Mouse (Mus musculus): Measurements from ENCODE around the gene Crabp2.

Crabp2 gene

GRCm38 (mm10) chr3:87985505-87986320, 37.2 kb downstream of the Crabp2 start:
- no peak for DNase-seq (ENCODE audit: low spot score)

DNA sequence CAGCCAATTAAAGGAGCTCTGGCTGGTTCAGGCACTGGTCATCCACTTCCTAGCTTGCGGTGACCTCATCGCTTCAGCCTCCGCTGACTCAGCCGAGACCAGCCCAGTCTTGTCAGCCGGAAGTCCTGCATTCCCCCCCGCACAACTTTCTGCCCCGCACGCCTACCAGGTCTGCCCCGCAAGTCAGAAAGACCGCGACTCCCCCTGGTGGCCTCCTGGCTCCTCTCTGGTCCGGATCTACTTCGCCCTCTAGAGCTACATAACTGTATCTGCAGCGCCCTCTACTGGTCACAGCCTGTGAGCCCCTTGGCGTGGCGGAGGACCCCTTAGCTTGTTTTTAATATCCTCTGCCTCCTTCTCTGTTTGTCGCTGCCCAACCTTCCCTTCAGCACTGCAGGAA, 38.4 kb downstream of the Crabp2 start:
- peak; percentile 90 for DNase-seq (ENCODE audit: low spot score)

DNA sequence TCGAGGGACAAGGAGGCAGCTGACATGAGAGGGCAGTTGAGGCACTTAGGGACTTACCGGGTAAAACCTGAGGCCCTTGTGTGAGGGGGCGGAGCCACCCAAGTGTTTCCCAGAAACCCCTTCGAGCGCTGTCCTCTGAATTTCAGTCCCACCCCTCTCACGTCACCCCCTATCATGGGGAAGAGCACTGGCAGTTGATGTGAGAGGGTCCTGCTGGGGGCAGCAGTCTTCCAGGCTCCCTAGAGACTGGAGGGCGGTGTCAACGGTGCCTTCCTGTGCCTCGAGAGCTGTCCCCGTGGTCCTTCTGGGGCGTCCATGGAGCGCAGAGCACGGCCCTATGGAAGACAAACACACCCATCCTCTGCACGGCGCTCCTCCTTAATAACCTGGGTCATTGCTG, 39.2 kb downstream of the Crabp2 start:
- DNase-seq (ENCODE audit: low spot score): peak; percentile 32

DNA sequence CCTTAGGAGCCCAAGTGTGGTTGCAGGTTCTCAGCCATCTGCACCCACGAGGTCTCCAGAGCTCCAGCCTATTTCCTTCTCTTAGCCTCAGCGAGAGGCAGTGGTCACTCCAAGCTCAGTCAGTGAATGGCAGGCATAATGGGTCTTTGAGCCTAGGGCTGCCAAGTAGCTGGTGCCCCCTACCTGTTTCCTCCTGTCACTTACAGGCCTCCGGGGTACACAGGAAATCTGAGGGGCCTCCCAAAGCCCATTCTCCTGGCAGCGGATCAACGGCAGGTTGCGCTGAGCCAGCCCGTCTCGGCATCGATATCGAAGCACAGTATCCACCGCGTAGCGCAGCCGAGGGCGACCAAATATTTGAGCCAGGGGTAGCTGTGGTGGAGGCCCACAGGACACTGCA, 39.6 kb downstream of the Crabp2 start:
- no peak for DNase-seq (ENCODE audit: low spot score)

- no peak for DNase-seq (ENCODE audit: low spot score)
These were observed 41.5 kb downstream of the Crabp2 start for GRCm38 (mm10) chr3:87989935-87990334.

- DNase-seq (ENCODE audit: low spot score): no peak
These were observed 45.0 kb downstream of the Crabp2 start for GRCm38 (mm10) chr3:87993436-87993835.

GRCm38 (mm10) chr3:87995331-87995730, 46.9 kb downstream of the Crabp2 start:
- DNase-seq (ENCODE audit: low spot score): no peak

GRCm38 (mm10) chr3:87996401-87996800, 47.9 kb downstream of the Crabp2 start:
- no peak for DNase-seq (ENCODE audit: low spot score)

DNA sequence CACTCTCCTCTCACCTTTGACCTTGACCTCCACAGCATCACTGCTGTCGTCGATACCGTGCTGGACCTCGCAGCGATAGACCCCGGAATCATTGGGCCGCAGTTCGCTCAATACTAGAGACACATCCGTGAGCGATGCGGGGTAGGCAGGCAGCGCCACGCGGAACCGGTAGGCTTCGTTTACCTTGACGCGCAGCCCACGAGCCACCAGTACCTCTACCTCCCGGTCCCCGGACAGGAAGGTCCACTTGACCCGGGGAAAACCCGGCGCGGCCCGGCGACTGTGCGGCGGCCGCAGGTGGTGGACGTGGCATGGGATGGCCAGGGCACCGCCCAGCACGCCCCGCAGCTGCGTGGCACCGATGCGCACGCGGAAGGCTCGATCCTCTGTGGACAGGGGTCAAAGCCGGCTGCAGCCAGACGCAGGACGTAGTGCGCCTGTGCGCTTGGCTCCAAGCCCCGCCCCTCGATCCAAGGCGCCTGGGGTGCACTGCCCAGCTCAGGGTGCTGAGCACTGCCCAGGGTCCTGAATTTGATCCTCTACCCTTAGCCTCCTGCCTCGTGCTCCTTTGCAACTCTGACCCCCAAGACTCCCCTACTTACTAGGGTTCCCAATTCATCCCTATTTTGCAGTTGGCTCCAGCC, 48.6 kb downstream of the Crabp2 start:
- no peak for DNase-seq (ENCODE audit: low spot score)

GRCm38 (mm10) chr3:87998747-87999146, 50.3 kb downstream of the Crabp2 start:
- DNase-seq (ENCODE audit: low spot score): no peak

DNA sequence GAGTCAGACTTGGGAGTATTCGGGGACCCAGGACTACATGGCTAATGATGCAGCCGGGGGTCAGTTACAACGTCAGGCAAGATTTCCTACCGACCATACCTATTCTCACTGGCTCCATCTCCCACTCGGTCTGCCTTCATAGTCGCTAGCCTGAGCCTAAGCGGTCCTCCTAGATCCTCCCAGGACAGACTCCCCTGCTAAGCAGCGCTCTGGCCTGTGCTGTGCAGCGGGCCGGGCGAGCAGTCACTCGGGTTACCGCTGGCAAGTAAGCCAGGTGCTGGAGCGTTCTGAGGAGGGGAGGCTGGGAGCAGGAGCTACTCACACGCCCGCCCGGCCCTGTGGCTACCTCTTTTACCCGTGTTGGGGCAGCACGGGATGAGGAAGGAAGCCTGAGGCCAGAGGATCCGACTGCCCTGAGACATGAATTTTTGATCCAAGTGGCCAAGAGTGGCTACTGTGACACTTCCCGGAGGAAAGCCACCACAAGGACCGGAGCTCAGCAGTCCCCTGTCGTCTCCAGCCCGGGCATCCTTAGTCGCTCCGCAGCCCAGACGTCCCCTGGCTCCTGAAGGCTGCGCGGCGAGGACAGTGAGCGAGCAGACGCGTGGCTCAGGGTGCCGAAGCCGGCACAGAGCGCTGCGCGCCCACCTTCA, 50.9 kb downstream of the Crabp2 start:
- no peak for DNase-seq (ENCODE audit: low spot score)

- DNase-seq (ENCODE audit: low spot score): no peak
These were observed 51.7 kb downstream of the Crabp2 start, which contains the start of gene Bcan for GRCm38 (mm10) chr3:88000181-88000580. Gene Bcan (minus strand): TSS chr3:88000230.

DNA sequence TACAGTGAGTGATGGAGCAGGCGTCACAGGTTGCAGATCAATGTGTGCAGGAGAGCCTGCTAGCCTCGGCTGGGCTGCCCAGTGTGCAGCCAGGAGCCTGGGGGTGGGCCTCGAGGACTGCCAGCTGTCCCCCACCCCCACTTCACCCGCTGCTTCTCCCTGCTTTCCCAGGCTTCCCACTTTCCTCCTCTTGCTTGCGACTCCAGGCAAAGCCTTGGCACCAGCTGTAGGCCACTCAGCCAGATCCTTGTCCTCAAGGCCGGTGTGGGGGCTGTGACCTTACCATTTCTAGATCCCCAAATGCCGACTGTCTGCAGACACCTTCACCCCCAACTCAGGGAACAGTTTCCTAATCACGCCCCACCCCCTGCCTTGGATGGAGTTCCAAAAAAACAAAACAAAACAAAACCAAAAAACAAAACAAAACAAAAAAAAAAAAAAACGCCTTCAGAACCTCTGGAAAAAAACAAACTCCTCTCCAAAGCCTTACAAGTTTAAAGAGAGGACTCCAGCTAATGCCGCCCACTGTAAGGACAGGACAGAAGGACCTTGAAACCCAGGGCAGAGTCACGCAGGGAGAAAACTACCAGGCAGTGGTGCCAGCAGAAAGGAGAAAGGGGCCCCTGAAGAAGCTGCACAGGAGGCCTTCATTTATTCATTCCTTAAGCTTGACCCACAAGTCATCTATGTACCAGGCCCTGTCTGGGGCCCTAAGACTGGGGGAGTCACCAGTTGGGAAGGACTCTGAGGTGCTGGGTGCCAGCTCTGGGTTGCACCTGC, 52.5 kb downstream of the Crabp2 start:
- no peak for DNase-seq (ENCODE audit: low spot score)

GRCm38 (mm10) chr3:88002291-88002976, 54.0 kb downstream of the Crabp2 start:
- no peak for DNase-seq (ENCODE audit: low spot score)
